Mouse (Mus musculus) stomach, embryonic 16.5 days (tissue): ENCODE measurements around the gene Cdkn1c. TPM values are rescaled to one million over a fixed set of nuclear protein-coding genes. Genes with fewer than 3 reads are reported as not detected.
A peak's percentile ranks its signal among the peaks of the same experiment; 100 is the strongest.

Experiments used
- ATAC-seq: fragments of 200-750 bp; cut with Nextera tagmentation; 2 replicates; pipeline ENCODE4 v1.8.0; 2017; ENCODE audit warnings: moderate number of reproducible peaks, moderate TSS enrichment; ENCODE audit not compliant: insufficient read depth, low FRiP score
- H3K27ac ChIP-seq: fragments of 300-500 bp; sonication (generic); 2 replicates; pipeline ENCODE4 v1.5.1; 2014; ENCODE audit warnings: low read length
- H3K27me3 ChIP-seq: fragments of 300-500 bp; sonication (generic); 2 replicates; pipeline ENCODE4 v1.6.1; 2014; ENCODE audit warnings: low read length, control low read depth, mixed read lengths; ENCODE audit not compliant: control insufficient read depth, insufficient read depth
- H3K36me3 ChIP-seq: fragments of 300-500 bp; sonication (generic); 2 replicates; pipeline ENCODE4 v1.6.1; 2014; ENCODE audit warnings: low read length; ENCODE audit not compliant: control insufficient read depth, insufficient read depth
- H3K4me1 ChIP-seq: fragments of 300-500 bp; sonication (generic); 2 replicates; pipeline ENCODE4 v1.6.1; 2014; ENCODE audit warnings: low read length, control low read depth, mixed read lengths; ENCODE audit not compliant: control insufficient read depth, insufficient read depth
- H3K4me2 ChIP-seq: fragments of 300-500 bp; sonication (generic); 2 replicates; pipeline ENCODE4 v1.6.1; 2014; ENCODE audit warnings: low read depth, low read length, mixed read lengths
- H3K4me3 ChIP-seq: fragments of 300-500 bp; sonication (generic); replicated peaks from 2 replicates; pipeline ENCODE4 v1.5.1; 2014; ENCODE audit warnings: mild to moderate bottlenecking, low read length
- H3K9ac ChIP-seq: fragments of 300-500 bp; sonication (generic); 2 replicates; pipeline ENCODE4 v1.6.1; 2014; ENCODE audit warnings: low read length
- H3K9me3 ChIP-seq: fragments of 300-500 bp; sonication (generic); replicated peaks from 2 replicates; pipeline ENCODE4 v1.6.1; 2016; ENCODE audit warnings: low read length, control low read depth; ENCODE audit not compliant: control insufficient read depth
- WGBS: fragments of 180-500 bp; shearing (Covaris S2); extraction: QIAGEN DNeasy Blood & Tissue Kit; methylation state at CpG from one replicate; pipeline ENCODE4 v1.1.7; 2014; 5-methylcytosine and 5-hydroxymethylcytosine counted together
- polyA plus RNA-seq: library from polyadenylated mRNA; unstranded; fragments of >200 nt; fragmentation: Nextera tagmentation; extraction: Ambion mirVana; gene quantifications from 2 replicates; pipeline ENCODE4 v1.2.1, GENCODE M21; 2015

The Cdkn1c gene
- polyA plus RNA-seq, 1 experiment from 2014 or later, result 460 TPM

DNA sequence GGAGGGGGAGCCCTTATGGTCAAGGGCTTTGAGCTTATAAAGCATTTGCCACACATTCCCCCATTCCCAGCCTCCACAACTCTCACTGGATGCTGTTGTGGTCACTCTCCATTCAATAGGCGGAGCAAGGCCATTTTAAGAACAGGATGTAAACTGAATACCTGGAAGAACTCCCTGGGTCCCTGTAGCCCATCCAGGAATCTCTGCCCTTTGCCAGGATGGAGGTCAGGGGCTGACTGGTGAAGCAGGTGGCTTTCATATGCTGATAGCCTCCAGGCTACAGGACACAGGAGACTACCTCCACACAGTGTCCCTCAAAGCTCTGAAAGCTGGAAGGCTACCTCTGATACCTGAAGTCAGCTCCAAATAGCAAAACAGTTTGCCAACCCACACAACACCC lies 28.2 kb downstream of the Cdkn1c start:
- Histone ChIP-seq H3K36me3 (no peaks in the 10 kb centered on the region), H3K9ac (no peak overlapping the region), H3K27me3 (no peaks in the 10 kb centered on the region), H3K4me3 (no peak overlapping the region), H3K27ac (no peak overlapping the region), H3K9me3 (no peaks in the 10 kb centered on the region), H3K4me1 (peaks cover 8% of the 10 kb centered on the region), H3K4me2 (no peak overlapping the region)
- ATAC-seq, result no peak
- WGBS, result 90% methylated on average over 1 of the region's 1 CpGs

DNA sequence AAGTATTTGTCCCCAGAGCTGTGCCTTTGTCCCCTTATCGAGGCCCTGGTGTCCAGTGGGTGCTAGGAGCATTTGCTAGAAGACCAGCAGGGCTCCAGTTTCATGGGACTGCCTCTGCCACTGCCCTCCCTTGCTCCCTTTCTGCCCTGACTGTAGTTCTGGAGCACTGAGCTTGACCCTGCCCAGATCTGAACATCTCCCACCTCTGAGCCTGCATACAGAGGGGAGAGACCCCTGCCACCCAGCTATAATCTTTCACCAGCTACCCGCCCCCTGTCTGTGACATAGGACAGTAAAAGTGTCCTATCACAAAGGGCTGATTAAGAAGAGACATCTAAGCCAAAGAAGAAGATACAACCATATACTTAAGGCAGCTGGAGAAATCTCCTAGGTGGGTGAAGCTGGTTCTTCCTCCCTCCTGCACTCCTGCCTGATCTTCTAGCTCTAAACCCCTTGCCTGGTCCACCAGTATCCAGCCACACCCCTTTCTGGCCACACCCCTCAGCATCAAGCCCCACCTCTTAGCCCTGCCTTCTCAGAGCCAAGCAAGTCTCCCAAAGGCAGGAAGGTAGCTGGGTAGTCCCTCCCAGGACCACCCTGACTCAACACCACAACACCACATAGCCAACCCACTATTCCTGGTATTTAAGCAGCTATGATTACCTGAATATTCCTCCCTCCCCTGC lies 31.9 kb downstream of the Cdkn1c start:
- no peak for ATAC-seq
- no peaks in the 10 kb centered on the region for H3K36me3 ChIP-seq
- H3K4me1 ChIP-seq, result peaks cover 7% of the 10 kb centered on the region

DNA sequence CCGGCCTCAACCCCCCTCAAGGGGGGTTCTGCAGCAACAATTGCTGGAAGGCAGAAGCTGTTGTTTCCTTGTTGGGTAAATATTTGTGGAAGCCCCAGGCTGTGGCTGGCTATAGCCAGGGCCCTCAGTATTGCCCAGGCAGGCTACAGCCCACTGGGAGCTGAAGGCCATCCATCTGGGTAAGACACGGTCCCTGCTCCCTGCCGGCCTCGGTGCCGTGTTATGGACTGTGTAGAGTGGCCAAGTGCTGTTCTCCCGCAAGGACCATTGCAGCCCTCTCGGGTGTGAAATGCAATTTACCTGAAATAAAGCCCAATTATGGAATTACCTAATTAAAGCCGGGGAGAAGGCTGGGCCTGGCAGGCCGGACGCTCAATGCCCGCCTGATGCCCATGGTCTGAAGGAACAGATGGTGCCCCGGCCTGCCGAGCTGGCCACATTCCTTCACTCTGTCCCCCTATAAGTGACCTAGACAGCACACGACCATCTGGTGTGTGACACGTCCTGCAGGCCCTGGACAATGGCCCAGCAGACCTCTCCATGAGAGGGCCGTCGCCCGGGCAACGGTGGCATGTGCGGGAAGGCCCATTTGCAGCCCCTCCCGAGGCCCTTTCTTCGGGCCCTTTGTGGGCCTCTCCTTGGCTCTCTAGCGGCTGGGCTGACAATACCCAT lies 32.6 kb downstream of the Cdkn1c start:
- peak; percentile 38; the same call in 1 of the 2 replicates for ATAC-seq
- WGBS, result 59% methylated on average over 23 of the region's 23 CpGs
- H3K36me3 ChIP-seq, result no peaks in the 10 kb centered on the region

More for the DNA sequence above, 31.9 kb downstream of the Cdkn1c start:
- Histone ChIP-seq H3K27ac (no peak overlapping the region), H3K9ac (no peak overlapping the region), H3K4me2 (no peak overlapping the region), H3K4me3 (no peak overlapping the region), H3K27me3 (no peaks in the 10 kb centered on the region), H3K9me3 (no peaks in the 10 kb centered on the region)
- WGBS, result 49% methylated on average over 2 of the region's 2 CpGs

DNA sequence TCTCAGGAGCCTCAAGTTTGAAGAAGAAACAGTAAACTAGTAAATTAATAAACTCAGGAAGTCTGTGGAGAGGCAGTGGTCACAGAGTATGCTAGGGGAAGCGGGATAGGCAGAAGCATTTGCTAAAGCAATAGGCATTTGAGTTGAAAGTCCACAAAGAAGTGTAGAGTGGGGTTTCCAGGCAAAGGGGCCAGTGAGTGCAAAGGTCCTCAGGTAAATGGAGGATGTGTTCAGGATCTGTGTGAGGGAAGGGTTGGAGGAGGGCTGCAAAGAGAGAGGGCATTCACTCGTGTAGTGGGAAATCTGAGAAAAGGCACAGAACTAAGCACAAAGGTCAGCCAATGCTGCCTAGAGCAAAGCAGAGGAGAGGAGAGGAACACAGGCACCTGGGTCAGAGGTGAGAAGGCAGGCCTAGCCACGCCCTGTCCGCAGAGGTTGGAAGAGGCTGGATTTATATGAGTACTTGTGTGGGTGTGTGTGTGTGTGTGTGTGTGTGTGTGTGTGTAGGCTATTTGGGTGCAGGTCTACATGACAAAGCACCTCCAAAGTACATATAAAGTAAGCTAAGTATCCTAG lies 41.2 kb downstream of the Cdkn1c start:
- no peak overlapping the region for H3K4me2 ChIP-seq
- 0 out of 2 replicates have a peak, but pooled peaks have one; percentile 16 for ATAC-seq
- no peak overlapping the region for H3K9ac ChIP-seq
- no peak overlapping the region for H3K4me3 ChIP-seq
- no peaks in the 10 kb centered on the region for H3K27me3 ChIP-seq
- H3K36me3 ChIP-seq, result no peaks in the 10 kb centered on the region
- H3K9me3 ChIP-seq, result no peaks in the 10 kb centered on the region
- H3K27ac ChIP-seq, result no peak overlapping the region
- H3K4me1 ChIP-seq, result peaks cover 7% of the 10 kb centered on the region; the same call in 1 of the 2 replicates
- 78% methylated on average over 4 of the region's 4 CpGs for WGBS

More for the DNA sequence above, 32.6 kb downstream of the Cdkn1c start:
- Histone ChIP-seq H3K9me3 (no peaks in the 10 kb centered on the region), H3K4me2 (no peak overlapping the region), H3K27me3 (no peaks in the 10 kb centered on the region), H3K4me1 (peaks cover 7% of the 10 kb centered on the region), H3K4me3 (no peak overlapping the region), H3K27ac (no peak overlapping the region), H3K9ac (no peak overlapping the region)

DNA sequence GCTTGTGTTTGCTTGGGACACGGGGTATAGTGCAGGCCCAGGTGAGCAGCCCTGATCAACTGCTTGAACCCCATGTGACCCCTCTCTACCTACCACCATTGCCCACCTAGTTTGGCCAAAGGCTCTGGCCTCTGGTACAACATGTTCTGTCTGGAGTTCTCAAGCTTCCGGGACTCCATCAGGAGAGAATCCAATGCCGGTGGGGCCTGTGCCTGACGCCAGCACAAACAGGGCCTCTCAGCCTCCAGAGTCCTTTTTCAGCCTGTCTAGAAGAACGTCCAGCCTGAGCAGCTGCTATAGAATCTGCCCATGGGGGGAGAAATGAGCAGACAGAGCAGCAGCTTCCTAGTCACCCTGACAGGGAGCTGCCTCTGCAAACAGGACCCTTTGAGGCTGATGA lies 43.0 kb downstream of the Cdkn1c start:
- Histone ChIP-seq H3K36me3 (no peaks in the 10 kb centered on the region), H3K27ac (no peak overlapping the region), H3K9me3 (no peaks in the 10 kb centered on the region), H3K4me1 (peaks cover 7% of the 10 kb centered on the region; the same call in 1 of the 2 replicates), H3K27me3 (no peaks in the 10 kb centered on the region), H3K9ac (0 out of 2 replicates have a peak overlapping the region, but pooled peaks have one; percentile 22), H3K4me3 (no peak overlapping the region), H3K4me2 (no peak overlapping the region)
- WGBS, result 50% methylated on average over 5 of the region's 5 CpGs
- ATAC-seq, result peak; percentile 30; the same call in 1 of the 2 replicates

DNA sequence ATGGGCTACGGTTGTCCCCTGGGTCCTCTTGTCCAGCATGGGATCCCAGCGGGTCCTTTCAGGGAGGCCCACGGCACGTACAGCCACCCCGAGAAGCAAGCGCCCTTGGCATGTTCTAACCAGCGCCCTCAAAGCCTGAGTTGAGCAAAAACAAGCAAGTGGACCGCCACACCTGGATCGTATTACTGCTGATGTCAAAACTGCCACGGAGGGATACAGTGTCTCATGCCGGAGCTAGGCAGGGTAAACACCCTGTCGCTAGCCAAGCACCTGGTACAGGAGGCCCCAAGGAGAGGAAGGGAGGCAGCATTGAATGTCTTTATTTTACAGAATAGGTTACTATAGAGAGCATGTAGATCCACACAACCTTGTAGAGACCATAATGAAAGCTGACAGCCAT lies 44.4 kb downstream of the Cdkn1c start:
- no peaks in the 10 kb centered on the region for H3K9me3 ChIP-seq
- H3K27me3 ChIP-seq, result no peaks in the 10 kb centered on the region
- no peak overlapping the region for H3K4me3 ChIP-seq
- no peak overlapping the region for H3K27ac ChIP-seq
- no peak overlapping the region for H3K9ac ChIP-seq
- peaks cover 7% of the 10 kb centered on the region; the same call in 1 of the 2 replicates for H3K4me1 ChIP-seq
- no peaks in the 10 kb centered on the region for H3K36me3 ChIP-seq
- no peak overlapping the region for H3K4me2 ChIP-seq
- WGBS, result 66% methylated on average over 12 of the region's 12 CpGs
- ATAC-seq, result no peak

DNA sequence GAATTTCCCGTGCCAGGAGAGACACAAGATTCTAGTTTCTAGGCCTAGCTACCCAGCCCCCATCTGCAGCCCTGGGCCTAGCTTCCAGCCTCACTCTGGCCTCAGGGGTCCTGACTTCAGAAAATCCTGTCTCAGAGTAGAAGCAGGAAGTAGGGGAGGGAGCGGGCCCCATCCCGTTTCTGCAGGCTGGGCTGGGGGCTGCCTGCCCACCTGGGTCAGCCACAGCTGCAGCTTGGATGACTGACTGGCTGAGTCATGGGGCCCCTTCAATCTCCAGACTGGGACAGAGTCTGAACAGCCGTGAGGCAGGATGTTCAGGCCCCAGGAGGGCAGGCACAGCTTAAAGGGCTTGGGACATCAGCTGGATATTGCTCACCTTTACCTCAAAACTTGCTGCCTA lies 45.8 kb downstream of the Cdkn1c start:
- Histone ChIP-seq H3K9ac (peak overlapping the region; percentile 34; the same call in 1 of the 2 replicates), H3K4me1 (peaks cover 7% of the 10 kb centered on the region; the same call in 1 of the 2 replicates), H3K27me3 (no peaks in the 10 kb centered on the region), H3K4me2 (no peak overlapping the region), H3K4me3 (no peak overlapping the region), H3K27ac (peak overlapping the region; percentile 30; the same call in 1 of the 2 replicates), H3K9me3 (no peaks in the 10 kb centered on the region), H3K36me3 (no peaks in the 10 kb centered on the region)
- 38% methylated on average over 4 of the region's 4 CpGs for WGBS
- no peak for ATAC-seq

DNA sequence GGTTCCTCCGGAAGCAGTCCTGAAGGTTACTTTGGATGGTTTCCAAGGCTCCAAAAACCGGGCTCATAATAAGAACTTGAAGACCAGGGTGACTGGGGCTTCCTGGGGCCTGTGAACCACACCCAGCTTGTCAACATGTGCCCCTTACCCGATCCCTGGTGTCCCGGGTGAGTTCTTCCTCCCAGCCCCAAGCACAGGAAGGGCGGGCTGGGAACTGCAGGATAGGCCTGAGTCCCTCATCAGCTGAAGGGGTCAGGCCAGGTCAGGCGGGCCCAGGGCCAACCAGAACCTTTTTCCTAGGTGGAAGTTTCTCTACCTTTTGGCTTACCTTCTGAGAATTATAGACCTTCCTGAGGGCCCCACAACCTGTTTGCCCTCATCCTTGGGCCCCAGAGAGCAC lies 48.2 kb downstream of the Cdkn1c start:
- no peak overlapping the region for H3K4me2 ChIP-seq
- no peaks in the 10 kb centered on the region for H3K36me3 ChIP-seq
- 65% methylated on average over 6 of the region's 6 CpGs for WGBS
- no peak overlapping the region for H3K4me3 ChIP-seq
- H3K27ac ChIP-seq, result no peak overlapping the region
- peaks cover 15% of the 10 kb centered on the region for H3K4me1 ChIP-seq
- H3K9ac ChIP-seq, result no peak overlapping the region
- ATAC-seq, result no peak
- H3K9me3 ChIP-seq, result no peaks in the 10 kb centered on the region
- H3K27me3 ChIP-seq, result no peaks in the 10 kb centered on the region

DNA sequence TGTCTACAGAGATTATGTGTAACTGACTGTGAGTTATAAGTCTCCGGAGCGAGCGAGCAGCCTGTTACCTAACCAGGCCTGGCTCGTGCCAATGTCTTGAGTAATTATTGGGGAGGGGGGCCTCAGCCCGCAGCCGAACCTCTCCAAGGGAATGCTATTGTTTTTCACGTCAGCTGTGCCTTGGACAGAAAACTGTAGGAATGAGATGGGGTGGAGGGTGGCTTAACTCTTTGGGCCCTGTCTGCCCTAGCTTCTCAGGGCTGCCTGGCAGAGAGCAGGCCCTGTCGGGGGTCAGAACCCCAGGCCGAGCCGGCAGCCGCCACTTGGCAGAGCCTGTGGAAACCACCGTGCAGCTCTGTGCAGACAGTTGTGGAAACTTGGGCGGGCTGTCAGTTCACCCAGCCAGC lies 52.2 kb downstream of the Cdkn1c start:
- Histone ChIP-seq H3K4me3 (no peak overlapping the region), H3K27me3 (no peaks in the 10 kb centered on the region), H3K9ac (0 out of 2 replicates have a peak overlapping the region, but pooled peaks have one; percentile 7), H3K27ac (peak overlapping the region; percentile 80), H3K9me3 (no peaks in the 10 kb centered on the region), H3K4me1 (peaks cover 14% of the 10 kb centered on the region), H3K36me3 (no peaks in the 10 kb centered on the region), H3K4me2 (peak overlapping the region; percentile 0; the same call in 1 of the 2 replicates)
- ATAC-seq, result peak; percentile 68; the same call in 1 of the 2 replicates
- WGBS, result 31% methylated on average over 13 of the region's 13 CpGs
